Mouse (Mus musculus) 416B (cell line): Measurements from ENCODE around the gene Gnb2.

Experiments used
- DNase-seq: peaks from one replicate; pipeline ENCODE4 v3.0.0; 2011; ENCODE audit warnings: low read depth

Gene Gnb2

GRCm38 (mm10) chr5:137533117-137533827 is at the start of gene Gnb2, which contains the start of gene Epo:
TSS of gene Gnb2 (minus strand) at chr5:137533510.
TSS of gene Epo (minus strand) at chr5:137533242.
- DNase-seq: peak; percentile 99

GRCm38 (mm10) chr5:137582702-137583101 is 49.4 kb upstream of the Gnb2 start:
- DNase-seq: no peak

GRCm38 (mm10) chr5:137580246-137580645 is 46.9 kb upstream of the Gnb2 start:
- DNase-seq: no peak

DNA sequence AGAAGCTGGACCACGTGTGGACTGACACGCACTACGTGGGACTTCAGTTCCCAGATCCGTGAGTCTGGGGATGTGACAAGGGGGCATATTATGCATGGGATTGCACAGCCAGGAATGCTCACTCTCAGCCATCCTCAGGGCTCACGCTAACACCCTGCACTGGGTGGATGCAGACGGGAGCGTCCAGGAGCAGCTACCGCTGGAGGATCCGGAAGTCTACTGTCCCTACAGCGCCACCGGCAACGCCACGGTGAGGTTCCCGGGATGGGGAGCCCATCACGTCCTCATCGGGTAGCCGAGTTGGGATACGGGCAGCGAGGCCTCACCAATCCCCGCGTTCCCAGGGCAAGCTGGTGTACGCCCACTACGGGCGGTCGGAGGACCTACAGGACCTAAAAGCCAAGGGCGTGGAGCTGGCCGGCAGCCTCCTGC is 41.2 kb upstream of the Gnb2 start:
- no peak for DNase-seq

DNA sequence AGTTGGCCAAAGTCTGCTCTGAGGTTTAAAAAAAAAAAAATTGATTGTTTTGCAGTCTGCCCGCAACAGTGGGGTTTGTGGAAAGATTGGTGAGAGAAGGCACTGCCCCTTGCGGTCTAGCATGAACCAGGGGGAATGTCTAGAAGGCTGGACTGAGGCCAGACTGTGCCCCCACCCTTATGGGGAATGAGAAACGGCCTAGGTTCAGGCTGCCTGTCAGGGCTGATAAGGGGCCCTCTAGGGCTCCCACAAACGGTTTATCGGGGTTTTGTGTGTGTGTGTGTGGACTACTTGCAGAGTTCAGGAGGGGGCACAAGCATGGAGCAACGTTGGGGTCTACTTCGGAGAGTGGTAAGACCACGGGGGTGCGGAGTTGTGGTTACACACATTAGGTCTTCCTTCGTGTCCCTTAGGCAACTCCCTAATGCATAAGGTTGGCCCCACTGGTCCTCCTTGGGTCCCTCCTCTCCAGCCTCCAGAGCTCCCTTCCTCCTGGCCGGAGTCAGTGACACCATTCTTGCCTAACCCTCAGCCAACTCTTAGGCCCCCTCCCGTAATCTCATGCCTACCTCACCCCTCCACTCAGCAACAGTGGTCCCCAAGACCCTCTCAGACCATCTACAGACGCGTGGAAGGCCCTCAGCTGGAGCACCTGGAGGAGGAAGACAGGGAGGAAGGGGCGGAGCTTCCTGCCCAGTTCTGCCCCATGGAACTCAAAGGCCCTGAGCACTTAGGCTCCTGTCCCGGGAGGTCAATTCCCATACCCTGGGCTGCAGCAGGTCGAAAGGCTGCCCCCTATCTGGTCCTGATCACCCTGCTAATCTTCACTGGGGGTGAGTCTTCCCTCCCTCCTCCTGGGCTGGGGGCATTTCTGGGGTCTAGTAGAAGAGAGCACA is 37.6 kb upstream of the Gnb2 start:
- peak; percentile 97 for DNase-seq

GRCm38 (mm10) chr5:137570181-137570580 is 36.9 kb upstream of the Gnb2 start:
- DNase-seq: peak; percentile 89

- DNase-seq: peak; percentile 92
Observed at GRCm38 (mm10) chr5:137569665-137570064, 36.4 kb upstream of the Gnb2 start, which contains the start of gene Tfr2. TSS of gene Tfr2 (plus strand) at chr5:137569840.

- no peak for DNase-seq
Observed at GRCm38 (mm10) chr5:137569031-137569430, 35.7 kb upstream of the Gnb2 start.

DNA sequence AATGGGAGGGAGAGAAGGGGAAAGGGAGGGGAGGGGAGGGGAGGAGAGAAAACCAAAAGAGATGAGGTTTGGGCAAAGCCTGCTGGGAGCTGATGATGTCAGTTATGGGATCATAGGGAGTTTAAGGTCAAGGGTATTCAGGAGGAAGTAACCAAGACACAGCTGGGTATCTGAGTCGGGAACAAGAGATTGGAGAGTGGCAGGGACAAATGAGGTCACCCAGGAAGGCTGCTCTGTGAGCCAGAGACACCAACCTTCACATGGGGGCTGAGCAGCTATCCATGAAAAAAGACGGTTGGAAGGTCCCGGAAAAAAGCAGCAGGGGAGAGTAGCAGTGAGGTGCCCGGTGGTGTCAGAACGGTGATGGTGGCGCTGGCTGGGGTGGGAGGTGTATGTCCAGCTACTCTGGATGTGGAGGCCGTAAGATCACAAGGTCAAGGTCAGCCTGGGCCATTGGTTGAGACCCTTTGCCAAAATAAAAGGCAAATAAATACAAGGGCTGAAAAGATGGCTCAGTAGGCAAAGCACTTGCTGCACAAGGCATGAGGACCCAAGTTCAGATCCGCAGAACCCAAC is 35.0 kb upstream of the Gnb2 start:
- DNase-seq: no peak

DNA sequence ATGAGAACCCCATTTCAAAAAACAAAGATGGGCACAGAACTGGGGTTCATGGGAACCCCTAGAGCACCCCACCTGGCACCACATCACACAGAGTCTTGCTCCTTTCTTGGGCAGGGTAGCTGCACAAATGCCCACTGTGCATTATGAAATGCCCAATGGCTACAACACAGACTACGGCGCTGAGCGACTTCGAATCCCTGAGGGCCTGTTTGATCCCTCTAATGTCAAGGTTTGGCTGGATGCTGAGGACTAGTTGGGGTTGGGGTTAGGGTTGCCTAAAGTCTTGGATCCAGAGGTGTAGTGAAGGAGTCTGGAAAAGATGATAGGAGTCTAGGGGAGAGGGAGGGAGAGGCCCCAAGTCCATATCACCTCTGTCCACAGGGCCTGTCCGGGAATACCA is 33.1 kb upstream of the Gnb2 start:
- DNase-seq: no peak

GRCm38 (mm10) chr5:137565744-137566143 is 32.4 kb upstream of the Gnb2 start:
- DNase-seq: no peak

DNA sequence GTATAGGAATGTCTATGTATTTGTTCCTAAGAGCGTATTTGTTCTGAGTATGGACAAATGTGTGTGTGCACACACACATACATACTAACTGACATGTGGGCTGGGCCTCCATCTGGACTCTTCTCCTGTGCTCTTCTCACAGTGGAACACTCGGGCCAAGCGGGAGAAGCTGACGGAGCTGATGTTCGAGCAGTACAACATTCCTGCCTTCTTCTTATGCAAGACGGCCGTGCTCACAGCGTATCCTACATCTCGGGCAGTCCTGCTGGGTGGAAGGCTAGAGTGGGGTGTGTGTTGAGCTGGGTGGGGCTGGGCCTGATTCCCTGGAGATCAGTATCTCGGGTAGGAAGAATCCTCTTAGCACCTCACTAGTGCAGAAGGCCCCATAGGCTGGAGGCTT is 29.7 kb upstream of the Gnb2 start:
- DNase-seq: no peak

GRCm38 (mm10) chr5:137561556-137561955 is 28.2 kb upstream of the Gnb2 start:
- no peak for DNase-seq

- no peak for DNase-seq
Observed at GRCm38 (mm10) chr5:137553898-137554297, 20.6 kb upstream of the Gnb2 start.

GRCm38 (mm10) chr5:137553411-137553837 is 20.1 kb upstream of the Gnb2 start, which contains the start of gene Actl6b:
TSS of gene Actl6b (plus strand) at chr5:137553517.
- DNase-seq: no peak

DNA sequence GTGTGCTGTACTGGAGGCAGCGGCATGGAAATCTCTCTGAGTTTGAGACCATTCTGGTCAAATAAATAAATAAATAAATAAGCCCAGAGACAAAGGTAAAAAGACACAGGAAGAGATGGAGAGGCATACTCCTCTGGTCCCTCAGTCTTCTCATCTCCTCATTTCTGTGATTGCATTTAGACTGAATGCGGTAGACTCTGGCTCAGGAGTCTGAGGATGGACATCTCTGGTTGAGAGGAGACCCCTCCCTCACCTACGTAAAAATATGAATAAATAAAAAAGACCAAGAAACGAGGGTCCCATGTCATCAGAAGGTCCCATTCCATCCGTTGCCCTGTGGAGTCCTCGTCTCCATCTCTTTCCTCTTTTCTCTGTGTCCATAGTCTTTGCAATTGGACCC is 19.7 kb upstream of the Gnb2 start:
- no peak for DNase-seq

GRCm38 (mm10) chr5:137551119-137551518 is 17.8 kb upstream of the Gnb2 start:
- DNase-seq: peak; percentile 47

GRCm38 (mm10) chr5:137549840-137550239 is 16.5 kb upstream of the Gnb2 start:
- DNase-seq: no peak

DNA sequence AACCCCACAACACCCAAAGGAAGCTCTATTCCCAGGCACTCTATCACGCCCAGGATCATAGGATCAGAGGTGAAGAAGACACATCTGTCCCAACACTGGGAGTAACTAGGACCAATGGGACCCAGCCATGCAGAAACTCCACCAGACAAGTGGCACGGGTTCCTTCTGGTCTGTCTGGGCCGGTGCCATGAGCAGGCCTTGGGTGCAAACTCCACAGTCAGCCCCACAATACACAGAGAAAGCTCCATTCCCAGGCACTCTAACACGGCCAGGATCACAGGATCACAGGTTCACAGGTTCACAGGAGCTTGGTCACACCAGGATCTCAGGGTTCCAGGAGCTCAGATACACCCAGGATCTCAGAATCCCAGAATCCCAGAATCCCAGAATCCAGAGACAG is 12.3 kb upstream of the Gnb2 start:
- DNase-seq: no peak

- DNase-seq: peak; percentile 54
Observed at GRCm38 (mm10) chr5:137544926-137545325, 11.6 kb upstream of the Gnb2 start.

- no peak for DNase-seq
Observed at GRCm38 (mm10) chr5:137541768-137542540, 8.6 kb upstream of the Gnb2 start.

DNA sequence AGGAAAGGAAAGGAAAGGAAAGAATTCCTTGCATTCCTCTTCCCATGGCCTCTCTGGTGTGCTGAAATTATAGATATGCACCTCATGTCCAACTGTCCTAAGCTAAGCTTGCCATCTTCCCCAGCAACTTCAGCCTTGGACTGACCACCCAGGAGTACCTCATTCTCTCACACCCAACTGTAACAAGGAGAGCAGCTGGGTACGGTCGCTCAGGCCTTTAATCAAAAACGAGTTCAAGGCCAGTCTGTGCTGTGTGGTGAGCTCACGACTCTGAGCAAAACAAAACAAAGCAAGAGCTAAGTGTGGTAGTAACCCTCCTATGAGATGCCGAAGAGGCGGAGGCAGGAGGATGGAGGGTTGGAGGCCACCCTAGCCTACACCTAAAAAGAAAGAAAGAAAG is 7.7 kb upstream of the Gnb2 start:
- DNase-seq: no peak
